Mouse (Mus musculus): ENCODE measurements at regions not wholly inside any gene's neighbourhood (a gene's known extent, or its start where the extent isn't known, plus 50 kb on each side); places are given as distances from the start of the nearest gene placed in this dataset.

DNA sequence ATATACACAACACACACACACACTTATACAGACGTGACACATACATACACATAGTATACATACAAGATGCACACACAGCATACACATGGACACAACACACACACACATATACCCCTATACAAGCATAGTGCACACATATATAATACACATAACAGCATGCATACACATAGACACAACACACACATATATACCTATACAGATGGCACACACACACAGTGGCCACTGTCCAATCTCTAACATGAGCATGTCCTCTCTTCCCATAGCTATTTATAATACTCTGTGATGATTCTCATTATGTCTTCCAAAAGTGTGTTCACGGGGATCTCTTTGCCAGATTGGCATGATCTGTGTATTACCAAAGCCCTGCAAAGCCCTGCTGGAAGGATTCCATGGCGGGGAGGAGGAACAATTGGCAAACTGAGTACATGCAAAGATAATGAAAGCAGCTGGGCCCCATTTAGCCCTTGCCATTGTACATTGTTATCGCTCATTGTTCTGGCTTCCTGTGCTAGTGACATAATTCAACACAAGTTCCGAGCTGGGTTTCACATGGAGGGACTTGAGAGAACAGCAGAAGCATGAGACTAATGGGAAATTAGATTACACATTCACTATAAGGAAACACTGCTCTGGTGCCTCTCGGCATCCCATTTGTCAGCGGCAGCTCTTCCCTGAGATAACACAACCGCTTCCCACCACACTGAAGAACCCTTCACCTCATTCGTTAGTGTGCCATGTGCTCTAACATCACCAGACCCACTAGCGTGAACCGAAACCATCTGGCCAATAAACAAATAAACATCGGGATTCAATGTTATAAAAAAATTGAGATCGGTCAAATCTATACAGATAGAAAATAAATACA is 471.7 kb downstream of the Defb40 start:
- TF ChIP-seq MAX (IDR thresholded peaks at IDR 0.05; ENCODE audit: low read depth) (no peak), USF1 (IDR thresholded peaks at IDR 0.05; ENCODE audit: low read depth) (no peak), POLR2A (IDR thresholded peaks at IDR 0.05; ENCODE audit: insufficient read length, low read depth) (no peak), SRF (IDR thresholded peaks at IDR 0.05; ENCODE audit: control insufficient read depth, insufficient read length, low read depth) (no peak), TCF12 (IDR thresholded peaks at IDR 0.05; ENCODE audit: insufficient read depth, poor library complexity, severe bottlenecking) (no peak)
